Mouse (Mus musculus): ENCODE results near the gene Satb2. TPM values are rescaled to one million over a fixed set of nuclear protein-coding genes. Genes with fewer than 3 reads are reported as not detected.

Gene Satb2
- total and polyA plus RNA-seq, 3 experiments, result not detected

DNA sequence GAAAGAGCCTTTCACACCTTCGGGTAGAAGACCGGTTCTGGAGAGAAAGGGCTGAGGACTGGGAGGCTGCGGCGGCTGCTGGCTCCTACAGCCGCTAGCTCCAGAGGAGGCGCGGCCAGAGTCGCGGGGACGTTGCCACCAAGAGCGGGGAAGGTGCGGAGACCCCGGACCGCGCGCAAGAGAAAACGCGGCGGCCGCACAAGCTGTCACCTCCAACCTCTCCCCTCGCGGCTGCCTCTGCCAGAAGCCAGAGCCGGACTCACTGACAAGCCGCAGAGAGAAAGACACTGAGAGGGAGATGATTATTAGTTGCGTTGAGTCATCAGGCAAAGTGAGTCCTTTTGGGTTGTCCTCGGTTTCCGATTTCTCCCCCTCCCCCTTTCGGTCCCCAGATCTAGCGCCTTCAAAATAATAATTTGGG is 7.0 kb downstream of the Satb2 start:
- Histone ChIP-seq H3K9me3 (replicated peaks; ENCODE audit: insufficient read depth, low read length) (no peaks in the 10 kb centered on the region), H3K36me3 (ENCODE audit: control insufficient read depth in 1 of 2, insufficient read depth in 2 of 2, low read length in 2 of 2) (no peaks in the 10 kb centered on the region), H3K79me2 (ENCODE audit: control insufficient read depth, insufficient read depth, low read length, poor library complexity) (no peaks in the 10 kb centered on the region), H3K27me3 (ENCODE audit: control insufficient read depth in 1 of 2, insufficient read depth in 2 of 2, low read length in 2 of 2) (no peaks in the 10 kb centered on the region), H3K4me3 (ENCODE audit: control insufficient read depth in 1 of 2, insufficient read depth in 1 of 2, low read depth in 2 of 2, low read length in 2 of 2) (no peak overlapping the region), H3K27ac (ENCODE audit: control insufficient read depth, low read depth, low read length) (no peak overlapping the region), H3K9ac (ENCODE audit: control insufficient read depth, low read depth, low read length, poor library complexity, severe bottlenecking) (no peak overlapping the region), H3K4me1 (ENCODE audit: control insufficient read depth in 1 of 2, insufficient read depth in 2 of 2, low read length in 2 of 2) (no peaks in the 10 kb centered on the region)
- no peak for DNase-seq (ENCODE audit: low read depth, low spot score)
- TF ChIP-seq MYC (IDR thresholded peaks at IDR 0.05; ENCODE audit: low read depth, low read length), result no peak
- TF ChIP-seq ZMIZ1 (IDR thresholded peaks at IDR 0.05; ENCODE audit: low read depth, low read length), result no peak
- TF ChIP-seq RCOR1 (IDR thresholded peaks at IDR 0.05; ENCODE audit: low read depth, low read length), result no peak
- no peak for TF ChIP-seq BHLHE40 (IDR thresholded peaks at IDR 0.05; ENCODE audit: borderline replicate concordance, low read depth, low read length)
- no peak for TF ChIP-seq CTCF (IDR thresholded peaks at IDR 0.05 in 2 of 3, conservative IDR thresholded peaks at IDR 0.05 in 1 of 3; ENCODE audit: control insufficient read depth in 1 of 3, insufficient read depth in 1 of 3, low read depth in 2 of 3, low read length in 3 of 3, poor library complexity in 1 of 3, severe bottlenecking in 1 of 3)
- TF ChIP-seq TBP (IDR thresholded peaks at IDR 0.05; ENCODE audit: low read depth, low read length), result no peak
- TF ChIP-seq UBTF (IDR thresholded peaks at IDR 0.05; ENCODE audit: borderline replicate concordance, insufficient read depth, low read depth, low read length), result no peak
- no peak for TF ChIP-seq MAFK (IDR thresholded peaks at IDR 0.05; ENCODE audit: borderline replicate concordance, low read depth, low read length)
- no peak for TF ChIP-seq TAL1 (IDR thresholded peaks at IDR 0.05; ENCODE audit: low read length)
- TF ChIP-seq SIN3A (IDR thresholded peaks at IDR 0.05; ENCODE audit: low read length), result no peak

- Histone ChIP-seq H3K27me3 (ENCODE audit: control insufficient read depth in 1 of 2, insufficient read depth in 2 of 2, low read length in 2 of 2) (no peaks in the 10 kb centered on the region), H3K9ac (ENCODE audit: control insufficient read depth, low read depth, low read length, poor library complexity, severe bottlenecking) (no peak overlapping the region), H3K27ac (ENCODE audit: control insufficient read depth, low read depth, low read length) (no peak overlapping the region), H3K9me3 (replicated peaks; ENCODE audit: insufficient read depth, low read length) (no peaks in the 10 kb centered on the region), H3K4me3 (ENCODE audit: control insufficient read depth in 1 of 2, insufficient read depth in 1 of 2, low read depth in 2 of 2, low read length in 2 of 2) (no peak overlapping the region), H3K36me3 (ENCODE audit: control insufficient read depth in 1 of 2, insufficient read depth in 2 of 2, low read length in 2 of 2) (no peaks in the 10 kb centered on the region), H3K4me1 (ENCODE audit: control insufficient read depth in 1 of 2, insufficient read depth in 2 of 2, low read length in 2 of 2) (no peaks in the 10 kb centered on the region), H3K79me2 (ENCODE audit: control insufficient read depth, insufficient read depth, low read length, poor library complexity) (no peaks in the 10 kb centered on the region)
- DNase-seq (ENCODE audit: low read depth, low spot score), result no peak
- TF ChIP-seq HCFC1 (IDR thresholded peaks at IDR 0.05; ENCODE audit: low read depth, low read length) (no peak), CHD1 (IDR thresholded peaks at IDR 0.05; ENCODE audit: low read depth, low read length) (no peak), NELFE (IDR thresholded peaks at IDR 0.05; ENCODE audit: low read depth, low read length) (no peak), BHLHE40 (IDR thresholded peaks at IDR 0.05; ENCODE audit: borderline replicate concordance, low read depth, low read length) (no peak), E2F4 (IDR thresholded peaks at IDR 0.05; ENCODE audit: borderline replicate concordance, low read depth, low read length) (no peak), TBP (IDR thresholded peaks at IDR 0.05; ENCODE audit: low read depth, low read length) (no peak), MAZ (IDR thresholded peaks at IDR 0.05; ENCODE audit: low read depth, low read length) (no peak), RCOR1 (IDR thresholded peaks at IDR 0.05; ENCODE audit: low read depth, low read length) (no peak)
Observed at GRCm38 (mm10) chr1:56970740-56971141, 7.7 kb downstream of the Satb2 start.

Measured in MEL (cell line).